Mouse (Mus musculus) testis, adult 2 months (tissue): ENCODE measurements around the gene Lpar1.

Experiments used
- CTCF ChIP-seq: fragments of 200-500 bp; IDR thresholded peaks from 2 replicates; pipeline ENCODE4 v1.5.1; 2012; ENCODE audit warnings: low read depth, mild to moderate bottlenecking, inconsistent platforms, low read length, moderate library complexity; ENCODE audit not compliant: control insufficient read depth, insufficient read depth, insufficient replicate concordance
- POLR2A ChIP-seq: fragments of 200-500 bp; IDR thresholded peaks from 2 replicates; pipeline ENCODE4 v1.6.1; 2012; ENCODE audit warnings: low read depth, mild to moderate bottlenecking, inconsistent platforms, low read length, moderate library complexity; ENCODE audit not compliant: control insufficient read depth

DNA sequence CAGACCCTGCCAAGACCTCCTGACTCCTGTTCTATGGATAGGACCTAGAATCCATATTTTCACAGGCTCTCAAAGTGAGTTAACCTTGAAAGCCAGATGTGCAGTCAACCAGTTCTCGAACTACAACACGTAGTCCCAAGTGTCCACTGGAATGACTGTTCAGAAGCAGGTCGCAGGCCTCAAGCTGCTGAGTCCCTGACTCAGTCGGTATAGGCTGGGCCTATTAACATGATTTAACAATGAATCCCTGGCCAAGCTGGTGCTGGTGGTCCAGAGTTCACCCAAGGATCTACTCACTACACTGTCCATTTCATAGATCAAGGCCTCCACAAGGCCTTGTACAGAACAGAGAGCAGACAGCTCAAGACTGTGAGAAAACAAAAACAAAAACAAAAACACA lies 33.8 kb downstream of the Lpar1 start:
- TF ChIP-seq CTCF (no peak), POLR2A (no peak)
